Mouse (Mus musculus): Measurements from ENCODE around the gene Marcksl1. TPM values are rescaled to one million over a fixed set of nuclear protein-coding genes. Genes with fewer than 3 reads are reported as not detected.

Gene Marcksl1
- polyA plus RNA-seq (2015; fragmentation: Nextera tagmentation; extraction: Ambion mirVana) = 610 and 641 TPM in 2 replicates

GRCm38 (mm10) chr4:129513086-129513767 lies at the start of gene Marcksl1:
Marcksl1 (plus strand) TSS chr4:129513581.
- peak within 1 kb of the TSS; percentile 94 for H3K4me3 ChIP-seq (replicated peaks)
- WGBS = 4% methylated on average over 47 of the region's 47 CpGs
- peaks cover 42% of the 10 kb centered on the region for H3K4me1 ChIP-seq
- H3K36me3 ChIP-seq = peaks cover 18% of the 10 kb centered on the region
- peak within 1 kb of the TSS; percentile 99 for H3K9ac ChIP-seq
- peak within 1 kb of the TSS; percentile 65 for H3K4me2 ChIP-seq (replicated peaks)
- ATAC-seq (ENCODE audit: insufficient number of reproducible peaks, low FRiP score, low TSS enrichment, low read depth) = peak; percentile 90
- no peaks in the 10 kb centered on the region for H3K27me3 ChIP-seq
- no peaks in the 10 kb centered on the region for H3K9me3 ChIP-seq (replicated peaks)
- peak within 1 kb of the TSS; percentile 95 for H3K27ac ChIP-seq (replicated peaks)

- Histone ChIP-seq H3K4me3 (replicated peaks) (no peak overlapping the region), H3K4me1 (peaks cover 12% of the 10 kb centered on the region), H3K4me2 (replicated peaks) (no peak overlapping the region), H3K27ac (replicated peaks) (no peak overlapping the region), H3K9ac (no peak overlapping the region), H3K36me3 (peaks cover 49% of the 10 kb centered on the region), H3K27me3 (no peaks in the 10 kb centered on the region), H3K9me3 (replicated peaks) (no peaks in the 10 kb centered on the region)
- WGBS = 77% methylated on average over 4 of the region's 4 CpGs
- no peak for ATAC-seq (ENCODE audit: insufficient number of reproducible peaks, low FRiP score, low TSS enrichment, low read depth)
Measured at GRCm38 (mm10) chr4:129464286-129464815, 49.0 kb upstream of the Marcksl1 start.

GRCm38 (mm10) chr4:129476047-129476446 lies 37.3 kb upstream of the Marcksl1 start:
- WGBS = 84% methylated on average over 11 of the region's 11 CpGs

GRCm38 (mm10) chr4:129479863-129480262 lies 33.5 kb upstream of the Marcksl1 start:
- ATAC-seq (ENCODE audit: insufficient number of reproducible peaks, low FRiP score, low TSS enrichment, low read depth) = no peak
- no peaks in the 10 kb centered on the region for H3K27me3 ChIP-seq
- H3K4me1 ChIP-seq = no peaks in the 10 kb centered on the region
- peaks cover 86% of the 10 kb centered on the region for H3K36me3 ChIP-seq
- H3K27ac ChIP-seq (replicated peaks) = no peak overlapping the region
- WGBS = 85% methylated on average over 3 of the region's 3 CpGs
- H3K9me3 ChIP-seq (replicated peaks) = no peaks in the 10 kb centered on the region
- H3K4me3 ChIP-seq (replicated peaks) = no peak overlapping the region
- no peak overlapping the region for H3K9ac ChIP-seq
- H3K4me2 ChIP-seq (replicated peaks) = no peak overlapping the region

More at GRCm38 (mm10) chr4:129476047-129476446, 37.3 kb upstream of the Marcksl1 start:
- no peaks in the 10 kb centered on the region for H3K27me3 ChIP-seq
- no peak overlapping the region for H3K4me2 ChIP-seq (replicated peaks)
- no peak for ATAC-seq (ENCODE audit: insufficient number of reproducible peaks, low FRiP score, low TSS enrichment, low read depth)
- H3K9ac ChIP-seq = no peak overlapping the region
- H3K9me3 ChIP-seq (replicated peaks) = no peaks in the 10 kb centered on the region
- H3K27ac ChIP-seq (replicated peaks) = no peak overlapping the region
- no peaks in the 10 kb centered on the region for H3K4me1 ChIP-seq
- H3K4me3 ChIP-seq (replicated peaks) = no peak overlapping the region
- peaks cover 84% of the 10 kb centered on the region for H3K36me3 ChIP-seq

GRCm38 (mm10) chr4:129481090-129481489 lies 32.3 kb upstream of the Marcksl1 start:
- no peak overlapping the region for H3K27ac ChIP-seq (replicated peaks)
- ATAC-seq (ENCODE audit: insufficient number of reproducible peaks, low FRiP score, low TSS enrichment, low read depth) = no peak
- 84% methylated on average over 1 of the region's 1 CpGs for WGBS
- no peaks in the 10 kb centered on the region for H3K9me3 ChIP-seq (replicated peaks)
- no peaks in the 10 kb centered on the region for H3K4me1 ChIP-seq
- H3K27me3 ChIP-seq = no peaks in the 10 kb centered on the region
- H3K9ac ChIP-seq = no peak overlapping the region
- peaks cover 87% of the 10 kb centered on the region for H3K36me3 ChIP-seq
- no peak overlapping the region for H3K4me2 ChIP-seq (replicated peaks)
- no peak overlapping the region for H3K4me3 ChIP-seq (replicated peaks)

GRCm38 (mm10) chr4:129490972-129491880 lies 22.2 kb upstream of the Marcksl1 start, which contains the start of the genes Tssk3 and Fam229a:
Tssk3 (minus strand) TSS chr4:129491022.
Fam229a (plus strand) TSS chr4:129491190.
- peaks cover 18% of the 10 kb centered on the region for H3K4me1 ChIP-seq
- H3K27ac ChIP-seq (replicated peaks) = no peak within 1 kb of the TSS
- WGBS = 5% methylated on average over 70 of the region's 70 CpGs
- H3K4me3 ChIP-seq (replicated peaks) = peak within 1 kb of the TSS; percentile 43
- peaks cover 25% of the 10 kb centered on the region for H3K36me3 ChIP-seq
- no peaks in the 10 kb centered on the region for H3K9me3 ChIP-seq (replicated peaks)
- peaks cover 22% of the 10 kb centered on the region for H3K27me3 ChIP-seq
- peak within 1 kb of the TSS; percentile 39 for H3K9ac ChIP-seq
- H3K4me2 ChIP-seq (replicated peaks) = peak within 1 kb of the TSS; percentile 82
- 0 out of 2 replicates have a peak, but pooled peaks have one; percentile 16 for ATAC-seq (ENCODE audit: insufficient number of reproducible peaks, low FRiP score, low TSS enrichment, low read depth)

- no peak overlapping the region for H3K4me3 ChIP-seq (replicated peaks)
- no peak overlapping the region for H3K27ac ChIP-seq (replicated peaks)
- no peak overlapping the region for H3K4me2 ChIP-seq (replicated peaks)
- H3K4me1 ChIP-seq = peaks cover 31% of the 10 kb centered on the region
- no peaks in the 10 kb centered on the region for H3K36me3 ChIP-seq
- WGBS = 70% methylated on average over 7 of the region's 7 CpGs
- peaks cover 22% of the 10 kb centered on the region for H3K27me3 ChIP-seq
- no peak for ATAC-seq (ENCODE audit: insufficient number of reproducible peaks, low FRiP score, low TSS enrichment, low read depth)
- H3K9ac ChIP-seq = no peak overlapping the region
- no peaks in the 10 kb centered on the region for H3K9me3 ChIP-seq (replicated peaks)
Measured at GRCm38 (mm10) chr4:129494681-129495080, 18.7 kb upstream of the Marcksl1 start.

GRCm38 (mm10) chr4:129495672-129496562 lies 17.5 kb upstream of the Marcksl1 start:
- WGBS = 24% methylated on average over 16 of the region's 16 CpGs
- no peak for ATAC-seq (ENCODE audit: insufficient number of reproducible peaks, low FRiP score, low TSS enrichment, low read depth)
- Histone ChIP-seq H3K4me2 (replicated peaks) (peak overlapping the region; percentile 10; the same call in 1 of the 2 replicates), H3K4me3 (replicated peaks) (no peak overlapping the region), H3K36me3 (no peaks in the 10 kb centered on the region), H3K27ac (replicated peaks) (peak overlapping the region; percentile 12; the same call in 1 of the 2 replicates), H3K4me1 (peaks cover 38% of the 10 kb centered on the region), H3K9me3 (replicated peaks) (no peaks in the 10 kb centered on the region), H3K27me3 (peaks cover 16% of the 10 kb centered on the region), H3K9ac (no peak overlapping the region)

GRCm38 (mm10) chr4:129496631-129497030 lies 16.8 kb upstream of the Marcksl1 start:
- 12% methylated on average over 6 of the region's 6 CpGs for WGBS
- Histone ChIP-seq H3K9ac (no peak overlapping the region), H3K27ac (replicated peaks) (peak overlapping the region; percentile 34; the same call in 1 of the 2 replicates), H3K4me2 (replicated peaks) (peak overlapping the region; percentile 10; the same call in 1 of the 2 replicates), H3K27me3 (peaks cover 9% of the 10 kb centered on the region), H3K9me3 (replicated peaks) (no peaks in the 10 kb centered on the region), H3K36me3 (no peaks in the 10 kb centered on the region), H3K4me1 (peaks cover 35% of the 10 kb centered on the region), H3K4me3 (replicated peaks) (no peak overlapping the region)
- ATAC-seq (ENCODE audit: insufficient number of reproducible peaks, low FRiP score, low TSS enrichment, low read depth) = no peak

GRCm38 (mm10) chr4:129498941-129499340 lies 14.4 kb upstream of the Marcksl1 start:
- no peak overlapping the region for H3K9ac ChIP-seq
- H3K9me3 ChIP-seq (replicated peaks) = no peaks in the 10 kb centered on the region
- H3K27me3 ChIP-seq = no peaks in the 10 kb centered on the region
- peaks cover 42% of the 10 kb centered on the region for H3K4me1 ChIP-seq
- no peaks in the 10 kb centered on the region for H3K36me3 ChIP-seq
- no peak overlapping the region for H3K4me2 ChIP-seq (replicated peaks)
- no peak overlapping the region for H3K4me3 ChIP-seq (replicated peaks)
- no peak overlapping the region for H3K27ac ChIP-seq (replicated peaks)
- no peak for ATAC-seq (ENCODE audit: insufficient number of reproducible peaks, low FRiP score, low TSS enrichment, low read depth)
- 67% methylated on average over 3 of the region's 3 CpGs for WGBS
